Mouse (Mus musculus) lung, postnatal 0 days (tissue): ENCODE results near the gene Rap1gap2.

Source experiments
- CTCF ChIP-seq: IDR thresholded peaks from 2 replicates; pipeline ENCODE4 v1.5.1; 2016; ENCODE audit warnings: antibody characterized with exemption, mild to moderate bottlenecking
- EP300 ChIP-seq: IDR thresholded peaks from 2 replicates; pipeline ENCODE4 v1.6.1; 2016; ENCODE audit warnings: antibody characterized with exemption, mild to moderate bottlenecking, control low read depth

DNA sequence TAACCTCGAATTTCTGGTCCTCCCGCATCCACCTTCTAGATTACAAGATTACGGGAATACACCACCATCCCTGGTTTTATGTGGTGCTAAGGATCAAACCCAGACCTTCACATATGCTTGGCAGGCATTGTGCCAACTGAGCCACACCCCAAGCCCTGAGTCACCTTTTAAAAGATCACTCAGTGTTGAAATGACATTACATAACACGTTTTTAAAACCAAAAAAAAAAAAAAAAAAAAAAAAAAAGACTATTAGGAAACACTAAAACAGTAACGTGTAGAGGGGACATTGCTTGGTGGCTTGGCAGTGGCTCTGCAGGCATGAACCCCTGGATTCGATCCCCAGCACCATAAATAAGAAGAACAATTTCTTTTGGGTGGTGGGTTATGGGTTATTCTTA is 59.1 kb downstream of the Rap1gap2 start:
- TF ChIP-seq CTCF (no peak), EP300 (no peak)
